Mouse (Mus musculus): ENCODE data around the gene Gm49320.

DNA sequence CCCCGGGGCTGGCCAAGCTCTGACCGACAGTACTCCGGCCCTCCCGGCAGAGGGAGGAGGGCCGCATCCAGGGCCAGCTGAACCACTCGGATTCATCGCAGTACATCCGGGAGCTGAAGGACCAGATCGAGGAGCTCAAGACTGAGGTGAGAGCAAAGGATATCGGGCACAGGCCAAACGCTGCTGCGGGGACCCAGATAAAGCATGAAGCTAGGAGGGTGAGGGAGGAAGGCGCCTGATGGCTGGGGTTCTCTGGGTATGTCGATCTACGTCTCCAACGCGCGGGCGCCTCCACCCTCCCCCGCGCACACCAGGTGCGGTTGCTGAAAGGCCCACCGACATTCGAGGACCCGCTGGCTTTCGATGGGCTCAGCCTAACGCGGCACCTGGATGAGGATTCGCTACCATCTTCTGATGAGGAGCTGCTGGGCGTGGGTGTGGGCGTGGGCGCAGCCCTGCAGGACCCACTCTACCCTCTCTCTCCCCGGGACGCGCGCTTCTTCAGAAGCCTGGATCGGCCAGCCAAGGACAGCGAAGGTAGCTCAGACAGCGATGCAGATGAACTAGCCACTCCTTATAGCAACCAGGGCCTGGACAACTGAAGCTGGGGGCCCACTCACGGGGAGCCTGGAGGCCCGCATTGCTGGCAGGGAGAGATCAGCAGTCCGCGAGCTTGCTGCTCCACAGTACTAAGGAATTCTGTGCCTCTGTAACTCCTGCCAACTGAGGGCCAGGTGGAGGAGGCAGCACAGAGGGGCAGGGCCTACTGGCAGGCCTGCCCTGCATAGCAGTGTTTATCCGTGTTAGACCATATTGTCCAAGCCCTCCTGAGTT lies 32.3 kb upstream of the Gm49320 start:
- TF ChIP-seq CTCF (IDR thresholded peaks at IDR 0.05; ENCODE audit: insufficient read depth, low read length) (no peak), POLR2A (IDR thresholded peaks at IDR 0.05; ENCODE audit: borderline replicate concordance, extremely low read depth, low read depth, low read length) (no peak)
